14 mouse cellular contexts compared by ENCODE assay signal in genomic region chr9:57728312-57728711, GRCm38 (mm10). TPM values are rescaled to one million over a fixed set of nuclear protein-coding genes. Genes with fewer than 3 reads are reported as not detected.
DNase-seq lines count a peak whose midpoint lies in the region; TF ChIP-seq lines count a peak whose summit lies in the region.
"Had no signal": no experiment of that assay in that cellular context is flagged by ENCODE, and none has a peak within 500 bp of the region (broad histone marks: within the 10 kb centered on the region; RNA-seq: fewer than 3 reads in every experiment).

No protein-coding gene starts in this region.

- H3K36me3 ChIP-seq in E14TG2a.4 (ENCODE audit: insufficient read depth, low read length), result peaks cover 88% of the 10 kb centered on the region

- no peaks in the 10 kb centered on the region for H3K9me3 ChIP-seq in E14TG2a.4 (ENCODE audit: low read length)
- H3K9me3 ChIP-seq: forebrain, embryonic 13.5 days; liver, embryonic 12.5 days had no signal

- TF ChIP-seq CTCF in layer of hippocampus, adult 2 months (conservative IDR thresholded peaks at IDR 0.05), result peak; percentile 64
- peak; percentile 41 for TF ChIP-seq CTCF in E14TG2a.4 (conservative IDR thresholded peaks at IDR 0.05; ENCODE audit: low read length)
- TF ChIP-seq CTCF in cortical plate, adult 2 months (IDR thresholded peaks at IDR 0.05; ENCODE audit: extremely low read depth, insufficient read depth, low read length), result peak; percentile 31; the same call in 1 of the 2 replicates

- no peak for DNase-seq in layer of hippocampus, adult 2 months (ENCODE audit: low spot score in 2 of 2)
- no peak for DNase-seq in layer of hippocampus, adult 11-12 months (ENCODE audit: low spot score)
- peak; percentile 48 for DNase-seq in R1 (ENCODE audit: low read depth, low spot score)
- no peak for DNase-seq in layer of hippocampus, adult 9-10 months (ENCODE audit: low spot score)
- DNase-seq in adrenal gland, adult 2 months, result no peak
- DNase-seq: heart, adult 18-20 months; heart, postnatal 4 days; kidney, adult 8-10 months had no signal

- H3K27me3 ChIP-seq in E14TG2a.4 (ENCODE audit: insufficient read depth, low read length), result no peaks in the 10 kb centered on the region
- H3K27me3 ChIP-seq: forebrain, embryonic 13.5 days; liver, embryonic 12.5 days; megakaryocyte, embryonic 14.5 days had no signal

- peaks cover 3% of the 10 kb centered on the region; the same call in 1 of the 2 replicates for H3K4me1 ChIP-seq in E14TG2a.4 (replicated peaks; ENCODE audit: low read depth, low read length)
- no peaks in the 10 kb centered on the region; the same call in 1 of the 2 replicates for H3K4me1 ChIP-seq in cortical plate, adult 2 months (ENCODE audit: control insufficient read depth, insufficient read depth, low read length)
- H3K4me1 ChIP-seq: forebrain, embryonic 13.5 days had no signal

- TF ChIP-seq POLR2A in cortical plate, adult 2 months (IDR thresholded peaks at IDR 0.05; ENCODE audit: extremely low read depth, insufficient read depth, low read length), result no peak

- H3K4me3 ChIP-seq in layer of hippocampus, adult 2 months, result no peak overlapping the region
- no peak overlapping the region for H3K4me3 ChIP-seq in E14TG2a.4 (replicated peaks; ENCODE audit: low read length)
- no peak overlapping the region for H3K4me3 ChIP-seq in cortical plate, adult 2 months (ENCODE audit: insufficient read depth, low read length)
- H3K4me3 ChIP-seq: forebrain, embryonic 13.5 days; liver, embryonic 12.5 days; megakaryocyte, embryonic 14.5 days had no signal

- no peak overlapping the region for H3K27ac ChIP-seq in layer of hippocampus, adult 2 months
- H3K27ac ChIP-seq in cortical plate, adult 2 months (ENCODE audit: insufficient read depth, low read length), result no peak overlapping the region
- H3K27ac ChIP-seq: forebrain, embryonic 13.5 days; liver, embryonic 12.5 days had no signal

RNA-seq across cellular contexts. Expression of gene Edc3, which starts 20.0 kb away (rescaled TPM):
- total RNA-seq in layer of hippocampus, adult 2 months (2021), result 10 to 100 TPM; 13.2 to 14.1 TPM
- 12.2 and 13.2 TPM in 2 replicates for polyA plus RNA-seq in cortical plate, adult 2 months (2012; rRNA removed)
- 1 to 10 TPM; 7.6 to 7.8 TPM for total RNA-seq in adrenal gland, adult 2 months (2021)
- 5.3 and 5.5 TPM in 2 replicates for polyA plus RNA-seq in adrenal gland, adult 2 months (2012; rRNA removed)

RNA-seq across cellular contexts. Expression of gene Clk3, which starts 37.3 kb away (rescaled TPM):
- 10 to 100 TPM; 80.2 to 83.4 TPM for total RNA-seq in layer of hippocampus, adult 2 months (2021)
- polyA plus RNA-seq in cortical plate, adult 2 months (2012; rRNA removed), result 160 and 166 TPM in 2 replicates
- total RNA-seq in adrenal gland, adult 2 months (2021), result 10 to 100 TPM; 52.2 to 87.8 TPM
- 45.7 and 60.6 TPM in 2 replicates for polyA plus RNA-seq in adrenal gland, adult 2 months (2012; rRNA removed)

RNA-seq across cellular contexts. Expression of gene Cyp1a1, which starts 40.6 kb away (rescaled TPM):
- under 1 TPM in 1 of 2 experiments, not detected in 1; 0.12 TPM for total RNA-seq in layer of hippocampus, adult 2 months (2021)
- polyA plus RNA-seq in cortical plate, adult 2 months (2012; rRNA removed), result 0.08 and 0.13 TPM in 2 replicates
- total RNA-seq in adrenal gland, adult 2 months (2021), result under 1 TPM; 0.28 to 0.61 TPM
- polyA plus RNA-seq in adrenal gland, adult 2 months (2012; rRNA removed), result 0.07 and 0.18 TPM in 2 replicates
- total RNA-seq: heart, postnatal 4 days had no signal
- polyA plus RNA-seq: forebrain, embryonic 13.5 days had no signal

RNA-seq across cellular contexts. Expression of gene Cyp1a2, which starts 44.8 kb away (rescaled TPM):
- not detected for total RNA-seq in layer of hippocampus, adult 2 months (2021)
- polyA plus RNA-seq in cortical plate, adult 2 months (2012; rRNA removed), result not detected in 2 replicates
- 1 to 10 TPM in 1 of 2 experiments, not detected in 1; 1.6 TPM for total RNA-seq in adrenal gland, adult 2 months (2021)
- 0.24 TPM in 1 of 2 replicates, not detected in the other for polyA plus RNA-seq in adrenal gland, adult 2 months (2012; rRNA removed)
- total RNA-seq: heart, adult 18-20 months; heart, postnatal 4 days had no signal
- polyA plus RNA-seq: forebrain, embryonic 13.5 days; liver, embryonic 12.5 days; urinary bladder, adult 2 months had no signal
